Mouse (Mus musculus) heart, postnatal 4 days (tissue): Measurements from ENCODE around the gene Flrt3. TPM values are rescaled to one million over a fixed set of nuclear protein-coding genes. Genes with fewer than 3 reads are reported as not detected.
A peak's percentile ranks its signal among the peaks of the same experiment; 100 is the strongest.

ENCODE experiments used
- DNase-seq: peaks from one replicate; pipeline ENCODE4 v3.0.0; 2021
- total RNA-seq, 2 experiments: library from RNA; stranded (reverse); gene quantifications; 2 replicates each; pipeline ENCODE4 v1.2.3; 2021

Gene Flrt3
- 1 to 10 TPM in 1 of 2 experiments, under 1 TPM in 1; 0.86 to 1.3 TPM for total RNA-seq

DNA sequence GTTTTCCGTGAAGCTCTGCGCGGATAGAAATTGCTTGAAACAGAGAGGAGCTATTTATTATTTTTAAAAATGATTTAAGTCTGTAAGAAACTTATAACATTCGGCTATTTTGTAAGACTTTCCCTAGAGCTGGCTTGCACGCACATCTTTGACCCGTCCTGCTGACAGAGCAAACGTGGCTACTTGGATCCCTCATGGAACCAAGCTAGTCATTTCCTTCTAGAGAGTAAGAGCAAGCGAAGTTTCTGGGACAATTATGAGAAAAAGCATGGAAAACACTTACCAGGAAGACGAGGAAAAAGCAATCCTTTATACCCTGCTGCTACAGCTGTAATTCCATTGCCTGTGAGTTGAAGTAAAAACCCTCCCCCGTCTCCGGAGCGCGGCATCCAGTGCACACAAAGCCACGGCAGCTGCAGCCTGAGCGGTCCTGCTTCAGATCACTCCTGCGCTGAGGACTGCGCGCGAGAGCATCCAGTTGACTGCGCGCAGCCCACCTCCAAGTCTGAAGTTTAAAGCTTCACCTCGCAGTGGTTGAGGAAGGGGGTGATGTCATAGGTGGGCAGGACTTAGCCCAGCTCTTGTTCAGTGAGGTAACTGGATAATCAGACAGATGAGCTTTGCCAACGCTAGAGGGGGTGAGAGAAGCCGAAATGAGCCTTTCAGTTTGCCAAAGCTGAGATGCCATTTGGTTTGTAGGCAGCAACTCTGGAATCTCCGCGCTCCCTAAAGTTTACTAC lies at the start of gene Flrt3:
TSS of gene Flrt3 (minus strand) at position 507 of the 740 bp plus-strand sequence.
- peak; percentile 83 for DNase-seq

DNA sequence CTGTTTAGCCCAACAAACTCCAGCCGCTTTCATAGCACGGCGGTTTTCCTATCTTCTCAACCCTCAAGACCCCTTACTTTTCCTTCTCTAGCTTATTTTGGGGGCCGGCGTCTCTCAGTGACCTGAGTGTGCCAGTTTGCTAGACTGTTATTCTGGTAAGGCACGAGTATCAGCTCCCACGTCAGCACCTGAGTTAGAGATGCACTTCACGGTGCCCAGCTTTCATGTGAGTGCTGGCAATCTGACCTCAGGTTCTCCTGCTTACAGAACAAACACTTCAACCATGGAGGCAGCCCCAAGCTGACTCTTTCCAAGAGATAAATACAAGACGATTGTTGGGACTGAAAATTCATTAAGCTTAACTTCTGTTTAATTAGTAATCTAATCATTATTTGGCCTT lies 46.1 kb upstream of the Flrt3 start:
- no peak for DNase-seq

- no peak for DNase-seq
Observed at GRCm38 (mm10) chr2:140715822-140716221, 44.6 kb upstream of the Flrt3 start.

- no peak for DNase-seq
Observed at GRCm38 (mm10) chr2:140707550-140707949, 36.3 kb upstream of the Flrt3 start.

- no peak for DNase-seq
Observed at GRCm38 (mm10) chr2:140705278-140705677, 34.0 kb upstream of the Flrt3 start.

DNA sequence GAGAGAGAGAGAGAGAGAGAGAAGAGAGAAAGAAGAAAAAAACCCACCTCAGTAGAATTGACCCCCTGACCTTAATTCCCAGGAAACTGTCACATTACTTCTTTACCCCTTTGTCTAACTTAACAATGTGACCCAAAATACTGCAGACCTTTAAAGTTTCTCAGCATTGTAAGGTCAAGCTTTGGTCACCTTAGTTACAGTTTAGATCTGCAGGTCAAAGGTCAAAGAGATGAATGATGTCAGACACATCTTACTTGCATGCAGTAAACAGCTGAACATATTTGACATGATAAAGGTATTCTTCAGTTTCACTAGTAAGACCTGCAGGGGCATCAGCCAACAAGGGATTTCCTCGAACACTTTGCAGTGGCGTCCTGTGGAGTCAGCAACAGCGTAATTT lies 32.9 kb upstream of the Flrt3 start:
- no peak for DNase-seq

DNA sequence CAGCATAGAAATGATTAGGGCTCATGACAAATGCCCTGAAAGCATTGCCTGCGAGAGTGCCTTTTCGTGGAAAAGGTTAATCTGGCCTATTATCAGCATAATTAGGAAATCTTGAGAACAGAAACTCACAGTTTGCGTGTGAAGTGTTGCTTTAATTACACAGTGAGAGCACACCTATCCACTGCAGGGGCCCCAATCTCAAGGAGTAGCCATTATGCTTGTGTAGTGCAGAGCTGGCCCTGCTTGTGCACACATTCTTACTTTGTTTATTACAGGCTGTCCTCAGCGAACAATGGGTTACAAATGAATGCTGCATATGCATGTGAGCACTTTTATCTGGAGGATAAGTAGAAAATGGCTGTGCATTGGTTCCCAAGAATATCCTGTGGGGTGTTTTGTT lies 32.1 kb upstream of the Flrt3 start:
- DNase-seq, result no peak

DNA sequence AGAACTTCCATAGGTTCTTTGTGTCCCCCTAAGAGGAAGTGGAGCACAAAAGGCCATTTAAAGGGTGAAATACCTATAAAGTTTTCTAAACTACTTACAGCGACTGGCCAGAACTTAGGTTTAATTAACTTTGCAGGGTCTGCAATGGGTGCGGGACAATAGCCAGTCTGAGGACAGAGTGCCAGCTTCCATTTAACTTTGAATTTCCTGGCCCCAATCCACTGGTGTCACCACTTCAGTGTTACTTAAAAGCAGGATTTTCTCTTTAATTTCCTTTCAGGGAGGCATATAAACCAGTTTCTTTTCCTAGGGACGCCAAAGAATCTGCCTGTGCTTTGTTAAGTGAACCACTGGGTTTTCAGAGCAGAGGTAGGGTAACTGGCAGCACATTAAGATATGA lies 27.3 kb upstream of the Flrt3 start:
- no peak for DNase-seq

DNA sequence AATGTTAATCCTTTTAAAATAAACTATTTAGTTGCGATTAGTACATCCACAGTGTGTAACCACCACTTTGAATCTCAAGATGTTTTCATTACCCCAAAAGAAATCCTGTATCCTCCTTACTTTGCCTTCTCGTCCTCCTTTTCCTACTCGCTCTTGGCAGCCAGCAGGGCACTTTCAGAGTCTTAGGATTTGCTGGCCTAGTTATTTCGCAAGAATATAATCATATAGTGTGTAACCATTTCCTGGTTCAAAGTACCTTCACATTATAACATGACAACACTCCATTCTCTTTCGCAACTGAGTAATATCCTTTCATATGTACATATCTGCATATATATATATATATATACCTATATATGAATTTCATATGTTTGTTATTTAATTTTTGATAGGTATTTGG lies 22.6 kb upstream of the Flrt3 start:
- no peak for DNase-seq

- DNase-seq, result no peak
Observed at GRCm38 (mm10) chr2:140692461-140692860, 21.2 kb upstream of the Flrt3 start.

DNA sequence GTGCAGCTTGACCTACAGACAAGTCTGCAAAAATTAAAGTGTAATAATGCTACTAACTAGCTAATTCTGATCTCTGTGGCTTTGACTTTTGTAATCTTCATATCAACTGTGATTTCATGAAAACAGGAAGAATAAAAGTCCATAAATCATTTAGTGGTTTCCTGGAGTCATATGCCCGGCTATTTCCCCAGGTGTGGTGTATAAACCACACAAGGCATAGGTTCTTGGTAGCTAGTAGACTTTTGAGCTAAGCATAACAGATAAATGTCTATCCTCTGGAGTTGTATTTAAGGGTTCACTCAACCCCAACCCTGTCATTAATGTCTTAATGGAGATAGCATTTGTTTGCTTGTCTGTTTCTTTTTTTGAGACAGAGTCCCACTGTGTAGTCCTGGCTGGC lies 20.1 kb upstream of the Flrt3 start:
- DNase-seq, result no peak

DNA sequence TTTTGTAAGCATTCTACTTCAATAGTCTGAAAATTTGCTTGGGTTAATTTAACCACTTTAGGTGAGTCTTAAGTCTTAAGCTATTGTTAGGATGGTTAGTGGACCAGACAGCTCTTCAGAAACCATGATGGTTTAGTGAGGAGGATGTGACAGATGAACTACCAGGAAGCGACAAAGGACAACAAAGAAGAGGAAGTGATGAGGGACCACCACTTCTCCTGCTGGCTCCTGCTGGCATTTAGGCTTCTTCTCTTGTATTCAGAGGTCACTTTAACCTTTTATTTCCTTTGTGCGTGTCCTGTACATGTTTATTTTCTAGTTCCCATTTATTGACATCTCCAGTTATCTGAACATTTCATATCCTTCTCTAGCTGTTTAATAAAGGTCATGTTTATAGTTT lies 19.6 kb upstream of the Flrt3 start:
- no peak for DNase-seq

DNA sequence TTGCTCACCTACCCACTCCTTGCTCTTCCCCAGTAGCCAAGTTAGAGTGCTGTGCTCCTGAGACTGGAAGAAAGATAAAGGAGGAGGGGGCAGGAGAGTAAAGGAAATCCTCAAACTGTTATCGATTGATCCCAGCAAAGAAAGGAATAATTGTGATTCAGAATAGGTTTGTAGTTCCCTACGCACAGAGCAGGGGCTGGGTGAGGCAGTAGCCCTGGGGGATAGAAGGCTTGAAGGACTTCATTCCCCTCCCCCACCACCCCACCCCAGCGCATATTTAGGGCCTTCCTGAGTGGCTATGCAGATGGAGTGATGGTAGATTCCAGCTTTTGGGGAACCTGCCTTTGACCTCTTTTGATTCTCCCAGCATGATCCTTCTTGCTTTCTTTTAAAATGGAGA lies 5.5 kb upstream of the Flrt3 start:
- no peak for DNase-seq

- no peak for DNase-seq
Observed at GRCm38 (mm10) chr2:140673466-140673865, 2.2 kb upstream of the Flrt3 start.

DNA sequence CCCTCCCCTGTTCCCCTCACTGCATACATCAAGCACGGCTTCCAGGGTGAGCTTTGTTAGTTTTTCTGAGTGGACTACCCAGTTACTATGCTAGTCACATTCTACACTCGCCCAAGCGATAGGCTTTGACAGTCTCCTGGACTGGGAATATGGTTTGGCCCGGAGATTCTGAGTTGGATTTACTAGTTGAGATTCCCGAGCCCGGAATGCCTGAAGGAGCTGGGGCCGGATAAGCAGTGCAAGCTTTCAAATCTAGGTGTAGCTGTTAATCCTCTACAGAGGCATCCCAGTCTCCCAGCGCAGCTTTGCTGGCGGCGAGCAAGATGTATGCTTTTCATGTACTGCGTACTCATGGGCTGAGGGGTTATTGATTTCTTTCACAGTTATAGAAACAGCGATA lies 812 bp downstream of the Flrt3 start:
- peak; percentile 14 for DNase-seq

DNA sequence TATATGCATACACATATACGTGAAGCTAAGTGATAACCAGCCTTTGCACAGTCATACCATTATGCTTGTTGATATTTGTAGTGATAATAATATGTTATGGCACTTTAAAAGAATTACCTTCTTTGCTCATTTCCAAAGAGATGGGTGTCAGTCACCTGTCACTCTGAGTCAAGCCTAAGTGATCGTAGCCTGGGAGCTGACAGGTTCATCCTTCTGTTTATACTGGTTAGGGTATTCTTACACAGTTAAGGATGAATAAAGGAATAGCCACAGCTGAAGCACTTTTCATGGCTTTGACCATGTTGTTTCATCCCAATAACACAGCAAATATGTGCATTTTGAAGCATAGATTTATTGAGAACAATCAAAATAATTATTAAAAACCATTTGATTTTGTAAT lies 1.5 kb downstream of the Flrt3 start:
- DNase-seq, result no peak

DNA sequence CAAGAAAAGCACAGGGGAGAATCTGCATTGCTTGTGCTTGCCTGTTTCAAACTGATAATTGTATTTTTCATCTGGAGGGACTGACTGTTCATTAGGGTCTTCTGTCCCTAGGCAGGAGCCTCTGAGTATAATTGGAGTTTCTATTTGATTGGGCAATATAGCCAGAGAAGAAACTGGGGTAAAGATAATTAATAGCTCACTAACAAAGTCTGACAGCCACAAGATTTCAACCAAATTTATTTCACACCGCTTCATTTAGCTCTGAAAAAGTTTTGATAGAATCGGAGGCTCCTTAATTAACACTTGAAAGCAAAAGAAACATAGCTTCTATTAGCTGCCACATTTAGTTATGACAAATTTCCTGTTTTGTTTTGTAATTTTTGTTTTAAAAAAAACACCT lies 2.2 kb downstream of the Flrt3 start:
- DNase-seq, result no peak

DNA sequence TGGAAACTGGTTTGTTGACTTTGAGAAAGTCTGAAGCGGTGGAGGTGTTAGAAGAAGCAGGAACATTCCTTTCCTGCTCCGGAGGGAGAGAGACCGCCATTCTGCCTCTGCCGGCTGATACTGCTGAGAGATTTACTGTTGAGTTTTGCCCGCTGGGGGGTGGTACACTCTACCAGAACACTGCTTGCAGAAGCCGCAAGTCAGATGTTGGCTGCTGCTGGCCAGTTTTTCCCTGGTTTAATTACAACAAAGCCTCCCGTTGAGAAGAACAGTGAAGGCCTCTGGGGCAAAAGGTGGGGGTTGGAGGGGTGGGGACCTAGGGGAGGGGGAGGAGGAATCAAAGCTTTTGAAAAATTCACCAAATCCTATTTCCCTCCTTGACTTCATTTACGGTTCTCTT lies 3.0 kb downstream of the Flrt3 start:
- peak; percentile 76 for DNase-seq

- DNase-seq, result no peak
Observed at GRCm38 (mm10) chr2:140667261-140668047, 3.8 kb downstream of the Flrt3 start.

DNA sequence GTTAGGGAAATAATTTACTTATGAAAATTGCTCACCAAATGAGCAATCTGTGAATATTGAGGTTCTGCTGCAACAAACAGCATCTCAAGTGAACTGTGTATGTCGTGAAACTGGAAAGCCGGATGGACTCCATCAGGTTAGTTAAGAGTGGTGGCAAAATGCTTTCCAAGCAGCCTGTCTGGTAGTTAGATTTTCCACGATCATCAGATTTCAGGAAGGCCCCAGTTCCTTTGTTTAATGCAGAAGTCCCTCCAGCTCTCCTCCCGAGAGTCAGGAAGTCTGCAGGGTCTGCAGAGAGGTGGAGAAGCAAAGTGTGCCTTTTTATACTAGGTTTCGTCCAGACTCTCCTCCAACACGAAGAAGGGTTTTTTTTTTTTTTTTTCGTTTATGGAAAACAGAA lies 4.4 kb downstream of the Flrt3 start:
- no peak for DNase-seq

DNA sequence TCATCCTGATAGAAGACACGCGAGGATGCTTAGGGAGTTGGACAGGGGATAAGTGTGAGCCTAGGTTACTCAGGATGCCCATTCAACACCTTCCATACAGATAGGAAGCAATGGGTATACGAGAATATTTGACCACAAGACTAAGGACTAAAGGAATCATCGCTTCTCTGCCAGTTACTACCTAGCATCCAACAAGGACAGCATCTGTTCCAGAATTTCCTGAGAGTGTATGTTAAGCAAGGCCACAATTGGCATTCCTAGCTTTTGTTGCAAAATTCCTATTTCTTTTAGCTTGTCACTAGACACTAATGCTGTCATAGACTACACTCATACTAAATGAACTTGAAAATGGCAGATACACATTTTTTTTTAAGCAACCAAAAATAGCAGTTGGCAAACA lies 6.9 kb downstream of the Flrt3 start:
- DNase-seq, result no peak

- DNase-seq, result no peak
Observed at GRCm38 (mm10) chr2:140662673-140663072, 8.6 kb downstream of the Flrt3 start.

GRCm38 (mm10) chr2:140653978-140654377 lies 17.3 kb downstream of the Flrt3 start:
- DNase-seq, result no peak

GRCm38 (mm10) chr2:140653481-140653880 lies 17.8 kb downstream of the Flrt3 start:
- no peak for DNase-seq
